Mouse (Mus musculus): ENCODE measurements around the gene C4bp. TPM values are rescaled to one million over a fixed set of nuclear protein-coding genes. Genes with fewer than 3 reads are reported as not detected.
"Not testable (repeated sequence)": the region's sequence is repeated elsewhere in the genome, so short reads cannot be mapped to it uniquely, and the experiment has no call there.

C4bp gene
- polyA plus RNA-seq, 1 experiment from 2014 or later, result not detected

DNA sequence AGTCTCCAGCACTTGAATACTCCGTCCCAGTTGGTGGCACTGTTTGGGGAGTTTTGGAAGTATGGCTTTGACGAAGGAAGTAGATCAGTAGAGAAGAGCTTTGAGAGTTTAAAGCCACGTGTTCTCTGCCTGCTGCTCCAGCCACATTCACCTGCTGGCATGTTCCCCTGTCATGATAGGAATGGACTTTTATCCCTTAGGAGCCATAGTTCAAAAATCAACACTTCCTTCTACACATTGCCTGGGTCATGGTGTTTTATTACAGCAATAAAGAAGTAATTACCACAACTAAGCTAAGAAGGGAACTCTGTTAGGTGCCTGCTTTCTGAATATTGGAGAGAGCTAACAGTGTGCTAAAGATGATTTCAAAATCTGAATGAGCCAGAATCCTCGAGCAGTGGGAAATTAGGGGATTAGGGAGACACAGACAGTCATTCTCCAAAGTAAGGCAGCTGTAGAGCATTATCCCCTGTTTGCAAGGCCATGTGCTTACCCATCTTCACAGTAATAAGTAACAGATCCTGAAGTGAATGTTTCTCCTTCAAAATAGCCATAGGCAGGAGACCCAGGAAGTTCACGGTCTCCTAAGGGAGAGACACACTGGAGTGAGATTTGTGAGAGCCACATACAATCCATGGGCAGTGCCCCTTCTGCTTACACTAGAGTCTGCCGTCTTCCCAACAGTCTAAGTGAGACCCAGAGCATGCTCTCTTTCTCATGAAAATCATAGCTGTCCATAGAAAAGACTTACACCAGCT is 20.4 kb upstream of the C4bp start:
- Histone ChIP-seq H3K4me2 (ENCODE audit: low read length) (no peak overlapping the region), H3K4me1 (ENCODE audit: control insufficient read depth in 2 of 2, insufficient read depth in 2 of 2, low read length in 2 of 2) (no peaks in the 10 kb centered on the region), H3K36me3 (ENCODE audit: control insufficient read depth, insufficient read depth, low read length) (no peaks in the 10 kb centered on the region), H3K9me3 (ENCODE audit: control insufficient read depth, low read length) (no peaks in the 10 kb centered on the region), H3K9ac (ENCODE audit: low read length) (no peak overlapping the region), H3K4me3 (ENCODE audit: control insufficient read depth in 1 of 2, insufficient read depth in 1 of 2, low read depth in 1 of 2, low read length in 2 of 2) (no peak overlapping the region), H3K27ac (replicated peaks in 1 of 2; ENCODE audit: control insufficient read depth in 1 of 2, insufficient read depth in 1 of 2, low read depth in 2 of 2, low read length in 2 of 2) (no peak overlapping the region), H3K27me3 (ENCODE audit: control insufficient read depth, insufficient read depth, low read length) (no peaks in the 10 kb centered on the region)
- no peak for ATAC-seq (ENCODE audit: insufficient number of reproducible peaks, insufficient read depth, low FRiP score, low read depth)
- WGBS, result 76% methylated on average over 6 of the region's 6 CpGs

DNA sequence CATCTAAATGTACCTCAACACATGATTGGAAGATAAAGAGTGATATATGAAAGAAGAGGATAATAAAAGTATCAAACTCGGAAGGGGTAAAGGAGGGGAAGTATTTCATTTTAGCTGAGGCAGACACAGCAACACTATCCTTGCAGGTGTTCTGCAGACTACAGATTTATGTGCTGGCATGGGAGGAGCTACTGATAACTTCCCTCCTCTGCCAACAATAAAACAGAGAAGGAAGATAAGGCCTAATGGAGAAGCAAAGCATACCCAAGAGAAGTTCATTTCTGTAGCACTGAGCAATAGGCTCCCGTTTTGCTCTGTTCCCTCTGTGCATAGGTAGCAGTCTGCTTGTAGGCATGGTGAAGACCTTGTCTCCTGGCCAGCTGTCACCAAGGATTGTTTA is 19.6 kb upstream of the C4bp start:
- H3K4me3 ChIP-seq (ENCODE audit: control insufficient read depth in 1 of 2, insufficient read depth in 1 of 2, low read depth in 1 of 2, low read length in 2 of 2), result no peak overlapping the region
- no peak overlapping the region for H3K9ac ChIP-seq (ENCODE audit: low read length)
- H3K4me1 ChIP-seq (ENCODE audit: control insufficient read depth in 2 of 2, insufficient read depth in 2 of 2, low read length in 2 of 2), result no peaks in the 10 kb centered on the region
- H3K9me3 ChIP-seq (ENCODE audit: control insufficient read depth, low read length), result no peaks in the 10 kb centered on the region
- H3K27ac ChIP-seq (replicated peaks in 1 of 2; ENCODE audit: control insufficient read depth in 1 of 2, insufficient read depth in 1 of 2, low read depth in 2 of 2, low read length in 2 of 2), result no peak overlapping the region
- no peak overlapping the region for H3K4me2 ChIP-seq (ENCODE audit: low read length)
- 65% methylated on average over 2 of the region's 2 CpGs for WGBS
- no peaks in the 10 kb centered on the region for H3K27me3 ChIP-seq (ENCODE audit: control insufficient read depth, insufficient read depth, low read length)
- no peak for ATAC-seq (ENCODE audit: insufficient number of reproducible peaks, insufficient read depth, low FRiP score, low read depth)
- H3K36me3 ChIP-seq (ENCODE audit: control insufficient read depth, insufficient read depth, low read length), result no peaks in the 10 kb centered on the region

DNA sequence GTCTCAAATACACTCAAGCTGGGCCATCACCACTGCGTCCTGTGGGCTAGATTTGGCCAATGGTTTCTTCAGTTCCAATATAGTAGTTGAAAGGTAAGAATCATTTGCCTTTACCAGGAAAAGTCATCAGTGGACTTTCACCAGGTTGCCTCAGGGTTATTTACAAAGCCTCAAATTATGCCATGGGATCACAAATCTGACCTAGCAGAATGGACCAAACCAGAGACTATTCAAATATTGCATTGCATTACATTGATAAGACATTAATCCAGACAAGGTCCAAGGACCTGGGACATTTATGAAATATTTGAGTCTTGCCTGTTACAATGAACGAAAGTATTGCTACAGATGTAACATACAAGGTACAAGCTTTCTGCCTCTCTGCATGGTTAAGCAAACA is 17.1 kb upstream of the C4bp start:
- WGBS, result 79% methylated on average over 2 of the region's 2 CpGs
- H3K27me3 ChIP-seq (ENCODE audit: control insufficient read depth, insufficient read depth, low read length), result no peaks in the 10 kb centered on the region
- no peak overlapping the region for H3K27ac ChIP-seq (replicated peaks in 1 of 2; ENCODE audit: control insufficient read depth in 1 of 2, insufficient read depth in 1 of 2, low read depth in 2 of 2, low read length in 2 of 2)
- no peak overlapping the region for H3K9ac ChIP-seq (ENCODE audit: low read length)
- H3K4me3 ChIP-seq (ENCODE audit: control insufficient read depth in 1 of 2, insufficient read depth in 1 of 2, low read depth in 1 of 2, low read length in 2 of 2), result no peak overlapping the region
- H3K4me2 ChIP-seq (ENCODE audit: low read length), result no peak overlapping the region
- H3K9me3 ChIP-seq (ENCODE audit: control insufficient read depth, low read length), result no peaks in the 10 kb centered on the region
- no peaks in the 10 kb centered on the region for H3K36me3 ChIP-seq (ENCODE audit: control insufficient read depth, insufficient read depth, low read length)
- ATAC-seq (ENCODE audit: insufficient number of reproducible peaks, insufficient read depth, low FRiP score, low read depth), result no peak
- H3K4me1 ChIP-seq (ENCODE audit: control insufficient read depth in 2 of 2, insufficient read depth in 2 of 2, low read length in 2 of 2), result no peaks in the 10 kb centered on the region

DNA sequence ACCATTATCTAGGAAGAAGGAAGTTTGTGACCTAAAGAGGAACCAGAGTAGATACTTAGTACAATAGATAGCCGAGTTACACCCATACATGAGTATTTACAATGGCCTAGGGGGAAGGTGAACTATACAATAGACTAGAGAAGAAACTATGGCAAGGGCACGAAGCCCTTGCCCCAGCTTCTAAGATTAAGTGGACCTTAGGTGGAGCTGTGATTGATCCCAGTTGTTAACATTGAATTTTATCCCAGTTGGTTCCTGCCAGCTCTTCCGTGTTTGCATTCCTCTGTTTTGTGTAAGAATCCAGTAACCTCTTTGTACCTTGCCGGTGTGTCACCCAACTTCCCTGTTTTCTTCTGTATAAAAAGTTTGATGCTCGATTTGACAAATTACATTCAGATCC is 2.1 kb upstream of the C4bp start:
- not testable (repeated sequence) for H3K4me3 ChIP-seq (ENCODE audit: control insufficient read depth in 1 of 2, insufficient read depth in 1 of 2, low read depth in 1 of 2, low read length in 2 of 2); ATAC-seq (ENCODE audit: insufficient number of reproducible peaks, insufficient read depth, low FRiP score, low read depth); H3K27ac ChIP-seq (replicated peaks in 1 of 2; ENCODE audit: control insufficient read depth in 1 of 2, insufficient read depth in 1 of 2, low read depth in 2 of 2, low read length in 2 of 2); H3K9ac ChIP-seq (ENCODE audit: low read length); H3K9me3 ChIP-seq (ENCODE audit: control insufficient read depth, low read length); H3K4me2 ChIP-seq (ENCODE audit: low read length); H3K27me3 ChIP-seq (ENCODE audit: control insufficient read depth, insufficient read depth, low read length); H3K4me1 ChIP-seq (ENCODE audit: control insufficient read depth in 2 of 2, insufficient read depth in 2 of 2, low read length in 2 of 2); H3K36me3 ChIP-seq (ENCODE audit: control insufficient read depth, insufficient read depth, low read length)
- WGBS, result 70% methylated on average over 5 of the region's 5 CpGs

DNA sequence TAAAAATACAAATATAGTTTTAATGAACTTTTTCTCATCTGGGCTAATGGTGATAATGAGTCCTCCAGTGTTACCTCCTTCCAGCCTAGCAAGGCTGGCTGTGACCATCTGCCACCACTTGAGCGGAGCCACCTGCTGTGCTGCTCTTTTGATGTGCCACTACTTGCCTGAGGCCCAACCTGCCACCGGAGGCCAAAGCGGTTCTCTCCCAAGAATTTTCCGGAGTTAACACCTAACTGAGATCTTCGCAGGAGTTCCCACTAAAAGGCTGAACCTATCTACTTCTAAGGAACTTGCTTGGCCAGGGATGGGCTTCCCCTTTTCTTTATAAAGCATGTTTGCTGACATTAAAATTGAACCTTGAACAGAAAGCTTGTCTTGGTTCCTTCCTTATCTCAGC is 1.8 kb downstream of the C4bp start:
- H3K4me3 ChIP-seq (ENCODE audit: control insufficient read depth in 1 of 2, insufficient read depth in 1 of 2, low read depth in 1 of 2, low read length in 2 of 2); H3K27me3 ChIP-seq (ENCODE audit: control insufficient read depth, insufficient read depth, low read length); H3K27ac ChIP-seq (replicated peaks in 1 of 2; ENCODE audit: control insufficient read depth in 1 of 2, insufficient read depth in 1 of 2, low read depth in 2 of 2, low read length in 2 of 2); H3K9me3 ChIP-seq (ENCODE audit: control insufficient read depth, low read length); H3K9ac ChIP-seq (ENCODE audit: low read length); H3K36me3 ChIP-seq (ENCODE audit: control insufficient read depth, insufficient read depth, low read length); H3K4me1 ChIP-seq (ENCODE audit: control insufficient read depth in 2 of 2, insufficient read depth in 2 of 2, low read length in 2 of 2); H3K4me2 ChIP-seq (ENCODE audit: low read length); ATAC-seq (ENCODE audit: insufficient number of reproducible peaks, insufficient read depth, low FRiP score, low read depth): not testable (repeated sequence)
- 28% methylated on average over 5 of the region's 5 CpGs for WGBS

DNA sequence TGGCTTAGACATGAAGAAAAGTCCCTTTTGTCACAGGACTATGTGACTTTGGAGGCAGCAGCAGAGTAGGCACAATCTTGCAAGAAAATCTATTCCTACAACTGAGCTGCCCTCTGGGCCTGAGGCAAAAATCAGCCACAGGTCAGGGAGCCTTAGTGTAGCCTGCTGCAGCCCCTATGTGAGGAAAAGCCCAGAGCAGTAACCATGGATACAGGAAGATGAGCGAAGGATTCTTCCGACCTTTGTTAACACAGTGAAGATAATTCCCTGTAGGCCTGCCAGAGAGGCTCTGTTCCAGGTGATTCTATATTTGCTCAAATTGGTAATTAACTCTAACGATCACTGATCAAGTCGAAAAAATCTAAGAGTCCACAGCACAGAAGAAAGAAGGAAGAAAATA is 17.3 kb downstream of the C4bp start:
- no peaks in the 10 kb centered on the region for H3K9me3 ChIP-seq (ENCODE audit: control insufficient read depth, low read length)
- no peaks in the 10 kb centered on the region for H3K4me1 ChIP-seq (ENCODE audit: control insufficient read depth in 2 of 2, insufficient read depth in 2 of 2, low read length in 2 of 2)
- no peaks in the 10 kb centered on the region for H3K36me3 ChIP-seq (ENCODE audit: control insufficient read depth, insufficient read depth, low read length)
- ATAC-seq (ENCODE audit: insufficient number of reproducible peaks, insufficient read depth, low FRiP score, low read depth), result no peak
- H3K9ac ChIP-seq (ENCODE audit: low read length), result no peak overlapping the region
- H3K27me3 ChIP-seq (ENCODE audit: control insufficient read depth, insufficient read depth, low read length), result no peaks in the 10 kb centered on the region
- no peak overlapping the region for H3K4me2 ChIP-seq (ENCODE audit: low read length)
- 66% methylated on average over 4 of the region's 4 CpGs for WGBS
- no peak overlapping the region for H3K4me3 ChIP-seq (ENCODE audit: control insufficient read depth in 1 of 2, insufficient read depth in 1 of 2, low read depth in 1 of 2, low read length in 2 of 2)
- no peak overlapping the region for H3K27ac ChIP-seq (replicated peaks in 1 of 2; ENCODE audit: control insufficient read depth in 1 of 2, insufficient read depth in 1 of 2, low read depth in 2 of 2, low read length in 2 of 2)

DNA sequence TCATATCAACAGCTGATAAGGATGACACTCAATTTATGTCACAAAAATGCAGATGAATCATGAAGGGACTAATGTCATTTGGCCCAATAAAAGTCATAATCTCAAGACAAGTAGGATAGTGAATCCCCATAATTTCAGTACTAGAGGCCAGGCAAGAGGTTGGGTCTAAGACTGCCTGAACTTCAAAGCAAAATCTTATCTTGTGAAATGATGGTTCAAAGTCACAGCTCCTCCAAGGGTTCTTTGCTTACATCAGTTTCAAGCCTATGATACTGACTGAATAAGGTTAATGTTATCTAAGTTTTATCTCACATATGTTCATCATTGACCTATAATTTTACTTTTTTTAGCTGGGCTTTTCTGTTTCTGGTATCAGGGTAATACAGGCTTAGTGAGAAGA is 20.5 kb downstream of the C4bp start:
- Histone ChIP-seq H3K4me2 (ENCODE audit: low read length) (no peak overlapping the region), H3K4me3 (ENCODE audit: control insufficient read depth in 1 of 2, insufficient read depth in 1 of 2, low read depth in 1 of 2, low read length in 2 of 2) (no peak overlapping the region), H3K9me3 (ENCODE audit: control insufficient read depth, low read length) (no peaks in the 10 kb centered on the region), H3K27ac (replicated peaks in 1 of 2; ENCODE audit: control insufficient read depth in 1 of 2, insufficient read depth in 1 of 2, low read depth in 2 of 2, low read length in 2 of 2) (no peak overlapping the region), H3K36me3 (ENCODE audit: control insufficient read depth, insufficient read depth, low read length) (no peaks in the 10 kb centered on the region), H3K27me3 (ENCODE audit: control insufficient read depth, insufficient read depth, low read length) (no peaks in the 10 kb centered on the region), H3K9ac (ENCODE audit: low read length) (no peak overlapping the region), H3K4me1 (ENCODE audit: control insufficient read depth in 2 of 2, insufficient read depth in 2 of 2, low read length in 2 of 2) (no peaks in the 10 kb centered on the region)
- ATAC-seq (ENCODE audit: insufficient number of reproducible peaks, insufficient read depth, low FRiP score, low read depth), result no peak

DNA sequence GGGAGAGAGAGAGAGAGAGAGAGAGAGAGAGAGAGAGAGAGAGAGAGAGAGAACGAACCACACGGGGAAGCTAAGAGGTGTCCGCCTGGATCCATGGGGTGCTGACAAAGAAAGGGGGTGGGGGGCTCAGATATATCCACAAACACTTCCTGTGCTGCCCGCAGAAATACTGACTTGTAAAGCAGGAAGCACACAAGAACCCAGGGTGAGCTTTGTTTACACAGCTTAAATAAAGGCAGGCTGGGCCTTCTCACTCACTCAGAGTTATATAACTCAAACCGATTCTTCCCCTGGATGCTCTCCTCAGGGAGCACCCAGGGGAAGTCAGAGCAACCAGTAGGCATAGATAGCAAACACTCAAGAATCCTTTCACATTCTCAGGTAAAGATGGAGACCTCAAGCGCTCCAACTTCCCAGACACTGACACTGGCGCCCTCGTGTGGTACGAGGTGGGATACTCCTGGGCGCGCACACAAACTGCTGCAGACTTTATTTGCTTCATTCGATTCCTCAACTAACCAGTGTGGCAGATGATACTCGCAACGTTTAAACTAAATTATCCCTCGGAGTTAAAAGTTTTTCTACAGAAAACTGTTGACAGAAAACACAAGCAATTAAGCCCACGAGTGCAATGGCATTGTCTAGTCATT is 27.5 kb downstream of the C4bp start:
- Histone ChIP-seq H3K36me3 (ENCODE audit: control insufficient read depth, insufficient read depth, low read length) (no peaks in the 10 kb centered on the region), H3K9me3 (ENCODE audit: control insufficient read depth, low read length) (no peaks in the 10 kb centered on the region), H3K4me2 (ENCODE audit: low read length) (peak overlapping the region; percentile 21; the same call in 1 of the 2 replicates), H3K27me3 (ENCODE audit: control insufficient read depth, insufficient read depth, low read length) (no peaks in the 10 kb centered on the region), H3K27ac (replicated peaks in 1 of 2; ENCODE audit: control insufficient read depth in 1 of 2, insufficient read depth in 1 of 2, low read depth in 2 of 2, low read length in 2 of 2) (no peak overlapping the region), H3K9ac (ENCODE audit: low read length) (no peak overlapping the region), H3K4me3 (ENCODE audit: control insufficient read depth in 1 of 2, insufficient read depth in 1 of 2, low read depth in 1 of 2, low read length in 2 of 2) (no peak overlapping the region), H3K4me1 (ENCODE audit: control insufficient read depth in 2 of 2, insufficient read depth in 2 of 2, low read length in 2 of 2) (no peaks in the 10 kb centered on the region)
- no peak for ATAC-seq (ENCODE audit: insufficient number of reproducible peaks, insufficient read depth, low FRiP score, low read depth)
- 18% methylated on average over 15 of the region's 16 CpGs for WGBS

Measured in heart, embryonic 14.5 days (tissue).